Mouse (Mus musculus) ES-E14 (cell line): ENCODE data around the gene Alg9. TPM values are rescaled to one million over a fixed set of nuclear protein-coding genes. Genes with fewer than 3 reads are reported as not detected.

Source experiments
- DNase-seq: peaks from one replicate; pipeline ENCODE4 v3.0.0-alpha.2; 2013; ENCODE audit warnings: low read depth, low spot score
- H3K27ac ChIP-seq: 2 replicates; pipeline ENCODE4 v1.5.1; 2012; ENCODE audit warnings: low read depth, mild to moderate bottlenecking, low read length, moderate library complexity, mixed read lengths; ENCODE audit not compliant: poor library complexity, insufficient read depth, severe bottlenecking
- H3K36me3 ChIP-seq: 2 replicates; pipeline ENCODE4 v1.6.1; 2012; ENCODE audit warnings: mild to moderate bottlenecking, low read length, moderate library complexity, mixed read lengths; ENCODE audit not compliant: control insufficient read depth, poor library complexity, insufficient read depth, severe bottlenecking
- H3K4me1 ChIP-seq, 2 experiments: fragments of 150-350 bp in 1 of 2; sonication (generic) in 1 of 2; 2 replicates each; pipeline ENCODE4 v1.6.1; 2012; ENCODE audit warnings: low read length in 2 of 2, mild to moderate bottlenecking in 1 of 2, mixed read lengths in 1 of 2; ENCODE audit not compliant: control insufficient read depth in 2 of 2, insufficient read depth in 2 of 2, poor library complexity in 1 of 2
- H3K4me3 ChIP-seq, 2 experiments: fragments of 150-350 bp in 1 of 2; sonication (generic) in 1 of 2; 2 replicates each; pipeline ENCODE4 v1.5.1; 2012; ENCODE audit warnings: low read length in 2 of 2, low read depth in 1 of 2, mild to moderate bottlenecking in 1 of 2, mixed read lengths in 1 of 2; ENCODE audit not compliant: insufficient read depth in 1 of 2, poor library complexity in 1 of 2, severe bottlenecking in 1 of 2
- H3K9ac ChIP-seq: 2 replicates; pipeline ENCODE4 v1.6.1; 2012; ENCODE audit warnings: low read depth, mild to moderate bottlenecking, low read length, mixed read lengths; ENCODE audit not compliant: poor library complexity, insufficient read depth, severe bottlenecking
- H3K9me3 ChIP-seq: fragments of 150-350 bp; sonication (generic); 2 replicates; pipeline ENCODE4 v1.6.1; 2012; ENCODE audit warnings: low read depth, mild to moderate bottlenecking, low read length; ENCODE audit not compliant: control insufficient read depth, insufficient read depth
- CHD2 ChIP-seq: IDR thresholded peaks from 2 replicates; pipeline ENCODE4 v1.6.1; 2014; ENCODE audit warnings: mild to moderate bottlenecking, low read depth, low read length, inconsistent platforms
- HCFC1 ChIP-seq: IDR thresholded peaks from 2 replicates; pipeline ENCODE4 v1.6.1; 2012; ENCODE audit warnings: low read length, inconsistent platforms, borderline replicate concordance; ENCODE audit not compliant: insufficient read depth
- MAFK ChIP-seq: IDR thresholded peaks from 2 replicates; pipeline ENCODE4 v1.6.1; 2014; ENCODE audit warnings: mild to moderate bottlenecking, low read depth, low read length, inconsistent platforms; ENCODE audit not compliant: insufficient read depth
- ZC3H11A ChIP-seq: IDR thresholded peaks from 2 replicates; pipeline ENCODE4 v1.6.1; 2012; ENCODE audit warnings: low read depth, mild to moderate bottlenecking, inconsistent platforms, low read length, borderline replicate concordance
- ZNF384 ChIP-seq: IDR thresholded peaks from 2 replicates; pipeline ENCODE4 v1.6.1; 2012; ENCODE audit warnings: low read depth, low read length, inconsistent platforms
- in situ Hi-C, 2 experiments: fragments of 600-800 bp; cut with MboI; formaldehyde crosslinking; loops; one replicate each; pipeline ENCODE4 v1.15.1; 2025; ENCODE audit warnings: low sequenced_read_pairs in 2 of 2, inconsistent platforms in 1 of 2; ENCODE audit not compliant: unreplicated experiment in 2 of 2
- total RNA-seq: library from RNA; depleted of rRNA; stranded (reverse); fragments of 300-350 nt; gene quantifications from 2 replicates; pipeline ENCODE4 v1.2.3, GENCODE M21; 2012

Gene Alg9
- total RNA-seq, 1 experiment = 30.8 TPM

GRCm38 (mm10) chr9:50813796-50814195, 39.0 kb downstream of the Alg9 start:
- in situ Hi-C loops = no loop called here
- H3K4me3 ChIP-seq = no peak overlapping the region

GRCm38 (mm10) chr9:50815666-50816065, 40.8 kb downstream of the Alg9 start:
- no peaks in the 10 kb centered on the region for H3K4me1 ChIP-seq
- no peak for DNase-seq

More at GRCm38 (mm10) chr9:50813796-50814195, 39.0 kb downstream of the Alg9 start:
- no peak for DNase-seq
- peaks cover 4% of the 10 kb centered on the region for H3K36me3 ChIP-seq
- H3K9ac ChIP-seq = no peak overlapping the region
- no peaks in the 10 kb centered on the region for H3K4me1 ChIP-seq
- no peaks in the 10 kb centered on the region for H3K9me3 ChIP-seq
- H3K27ac ChIP-seq = no peak overlapping the region
- TF ChIP-seq CHD2 (no peak), MAFK (no peak), ZNF384 (no peak), HCFC1 (no peak), ZC3H11A (no peak)

GRCm38 (mm10) chr9:50816512-50816911, 41.7 kb downstream of the Alg9 start:
- TF ChIP-seq MAFK = no peak
- no peak for TF ChIP-seq CHD2
- no peak for TF ChIP-seq ZC3H11A
- peaks cover 3% of the 10 kb centered on the region; the same call in 1 of the 2 replicates for H3K36me3 ChIP-seq
- no peak for DNase-seq
- no peak overlapping the region for H3K27ac ChIP-seq
- H3K9me3 ChIP-seq = no peaks in the 10 kb centered on the region
- H3K4me3 ChIP-seq = no peak overlapping the region
- in situ Hi-C loops = no loop called here
- H3K4me1 ChIP-seq = no peaks in the 10 kb centered on the region
- H3K9ac ChIP-seq = no peak overlapping the region

More at GRCm38 (mm10) chr9:50815666-50816065, 40.8 kb downstream of the Alg9 start:
- Histone ChIP-seq H3K9me3 (no peaks in the 10 kb centered on the region), H3K9ac (no peak overlapping the region), H3K4me3 (no peak overlapping the region), H3K27ac (no peak overlapping the region), H3K36me3 (peaks cover 3% of the 10 kb centered on the region; the same call in 1 of the 2 replicates)
- TF ChIP-seq MAFK (no peak), ZNF384 (no peak)
- in situ Hi-C loops = no loop called here

- TF ChIP-seq ZC3H11A (no peak), MAFK (no peak), CHD2 (no peak), ZNF384 (no peak), HCFC1 (no peak)
- Histone ChIP-seq H3K9ac (no peak overlapping the region), H3K36me3 (peaks cover 2% of the 10 kb centered on the region; the same call in 1 of the 2 replicates), H3K9me3 (no peaks in the 10 kb centered on the region), H3K27ac (no peak overlapping the region), H3K4me1 (no peaks in the 10 kb centered on the region), H3K4me3 (no peak overlapping the region)
- no peak for DNase-seq
- in situ Hi-C loops = no loop called here
Observed at GRCm38 (mm10) chr9:50818050-50818449, 43.2 kb downstream of the Alg9 start.

- Histone ChIP-seq H3K4me1 (no peaks in the 10 kb centered on the region), H3K9me3 (no peaks in the 10 kb centered on the region), H3K4me3 (no peak overlapping the region), H3K36me3 (peaks cover 2% of the 10 kb centered on the region; the same call in 1 of the 2 replicates), H3K27ac (no peak overlapping the region), H3K9ac (no peak overlapping the region)
- TF ChIP-seq ZC3H11A (no peak), HCFC1 (no peak), ZNF384 (no peak), MAFK (no peak), CHD2 (no peak)
- no peak for DNase-seq
- in situ Hi-C loops = no loop called here
Observed at GRCm38 (mm10) chr9:50819716-50820115, 44.9 kb downstream of the Alg9 start.
